Mouse (Mus musculus): ENCODE measurements around the gene Cct6b.
A peak's percentile ranks its signal among the peaks of the same experiment; 100 is the strongest.

Gene Cct6b

GRCm38 (mm10) chr11:82763742-82764437 lies at the start of gene Cct6b, which contains the start of gene Zfp830:
Gene Cct6b (minus strand): TSS chr11:82764321.
Gene Zfp830 (plus strand): TSS chr11:82764345.
- peak; percentile 94 for DNase-seq (ENCODE audit: low spot score)

GRCm38 (mm10) chr11:82808485-82808884 lies 44.4 kb upstream of the Cct6b start:
- no peak for DNase-seq (ENCODE audit: low spot score)

GRCm38 (mm10) chr11:82807370-82807769 lies 43.2 kb upstream of the Cct6b start:
- no peak for DNase-seq (ENCODE audit: low spot score)

- no peak for DNase-seq (ENCODE audit: low spot score)
These were observed 42.5 kb upstream of the Cct6b start for GRCm38 (mm10) chr11:82806656-82807055.

GRCm38 (mm10) chr11:82783453-82783852 lies 19.3 kb upstream of the Cct6b start:
- DNase-seq (ENCODE audit: low spot score) = no peak

- DNase-seq (ENCODE audit: low spot score) = no peak
These were observed 18.1 kb upstream of the Cct6b start for GRCm38 (mm10) chr11:82782197-82782596.

- peak; percentile 95 for DNase-seq (ENCODE audit: low spot score)
These were observed 17.1 kb upstream of the Cct6b start, which contains the start of gene Lig3 for GRCm38 (mm10) chr11:82780983-82781903. Gene Lig3 (plus strand): TSS chr11:82781108.

GRCm38 (mm10) chr11:82780134-82780533 lies 16.0 kb upstream of the Cct6b start:
- no peak for DNase-seq (ENCODE audit: low spot score)

- DNase-seq (ENCODE audit: low spot score) = no peak
These were observed 360 bp upstream of the Cct6b start for GRCm38 (mm10) chr11:82764438-82764924.

- DNase-seq (ENCODE audit: low spot score) = no peak
These were observed 860 bp downstream of the Cct6b start for GRCm38 (mm10) chr11:82763261-82763660.

- DNase-seq (ENCODE audit: low spot score) = no peak
These were observed 1.8 kb downstream of the Cct6b start for GRCm38 (mm10) chr11:82762286-82762829.

GRCm38 (mm10) chr11:82755919-82756318 lies 8.2 kb downstream of the Cct6b start:
- DNase-seq (ENCODE audit: low spot score) = no peak

GRCm38 (mm10) chr11:82752349-82753115 lies 11.6 kb downstream of the Cct6b start:
- no peak for DNase-seq (ENCODE audit: low spot score)

- DNase-seq (ENCODE audit: low spot score) = peak; percentile 8
These were observed 17.2 kb downstream of the Cct6b start for GRCm38 (mm10) chr11:82746857-82747366.

- DNase-seq (ENCODE audit: low spot score) = peak; percentile 29
These were observed 18.0 kb downstream of the Cct6b start for GRCm38 (mm10) chr11:82746138-82746537.

- no peak for DNase-seq (ENCODE audit: low spot score)
These were observed 25.1 kb downstream of the Cct6b start for GRCm38 (mm10) chr11:82739006-82739405.

GRCm38 (mm10) chr11:82734227-82734626 lies 29.9 kb downstream of the Cct6b start:
- no peak for DNase-seq (ENCODE audit: low spot score)

GRCm38 (mm10) chr11:82726862-82727261 lies 37.3 kb downstream of the Cct6b start:
- DNase-seq (ENCODE audit: low spot score) = no peak

- no peak for DNase-seq (ENCODE audit: low spot score)
These were observed 44.8 kb downstream of the Cct6b start for GRCm38 (mm10) chr11:82719294-82719693.

- DNase-seq (ENCODE audit: low spot score) = no peak
These were observed 51.4 kb downstream of the Cct6b start for GRCm38 (mm10) chr11:82712681-82713080.

- DNase-seq (ENCODE audit: low spot score) = no peak
These were observed 55.2 kb downstream of the Cct6b start for GRCm38 (mm10) chr11:82708934-82709333.

All from layer of hippocampus, adult 11-12 months (tissue).